Mouse (Mus musculus) limb, embryonic 13.5 days (tissue): Measurements from ENCODE around the gene Dok4. TPM values are rescaled to one million over a fixed set of nuclear protein-coding genes. Genes with fewer than 3 reads are reported as not detected.

Experiments
- ATAC-seq: fragments of 200-750 bp; cut with Nextera tagmentation; 2 replicates; pipeline ENCODE4 v1.8.0; 2017; ENCODE audit warnings: low read depth, moderate number of reproducible peaks, moderate TSS enrichment; ENCODE audit not compliant: low FRiP score
- H3K27ac ChIP-seq: fragments of 300-500 bp; sonication (generic); 2 replicates; pipeline ENCODE4 v1.5.1; 2015; ENCODE audit warnings: inconsistent platforms, mild to moderate bottlenecking, moderate library complexity
- H3K27me3 ChIP-seq: fragments of 300-500 bp; sonication (generic); 2 replicates; pipeline ENCODE4 v1.6.1; 2015; ENCODE audit warnings: mild to moderate bottlenecking, inconsistent platforms
- H3K36me3 ChIP-seq: fragments of 300-500 bp; sonication (generic); 2 replicates; pipeline ENCODE4 v1.6.1; 2015; ENCODE audit warnings: inconsistent platforms, mild to moderate bottlenecking, moderate library complexity
- H3K4me1 ChIP-seq: fragments of 300-500 bp; sonication (generic); 2 replicates; pipeline ENCODE4 v1.6.1; 2015; ENCODE audit warnings: inconsistent platforms
- H3K4me2 ChIP-seq: fragments of 300-500 bp; sonication (generic); replicated peaks from 2 replicates; pipeline ENCODE4 v1.6.1; 2015; ENCODE audit warnings: inconsistent platforms, mild to moderate bottlenecking, moderate library complexity
- H3K4me3 ChIP-seq: fragments of 300-500 bp; sonication (generic); 2 replicates; pipeline ENCODE4 v1.5.1; 2015; ENCODE audit warnings: moderate library complexity, mild to moderate bottlenecking, inconsistent platforms
- H3K9ac ChIP-seq: fragments of 300-500 bp; sonication (generic); 2 replicates; pipeline ENCODE4 v1.6.1; 2015; ENCODE audit warnings: mild to moderate bottlenecking, inconsistent platforms
- H3K9me3 ChIP-seq: fragments of 300-500 bp; sonication (generic); 2 replicates; pipeline ENCODE4 v1.6.1; 2016; ENCODE audit warnings: inconsistent platforms
- WGBS: fragments of 180-500 bp; shearing (Covaris S2); methylation state at CpG from one replicate; pipeline ENCODE4 v1.1.7; 2015; 5-methylcytosine and 5-hydroxymethylcytosine counted together
- polyA plus RNA-seq: library from polyadenylated mRNA; unstranded; fragments of >200 nt; fragmentation: Nextera tagmentation; extraction: Ambion mirVana; gene quantifications from 2 replicates; pipeline ENCODE4 v1.2.1, GENCODE M21; 2015

Gene Dok4
- 21.4 and 21.7 TPM in 2 replicates for polyA plus RNA-seq

DNA sequence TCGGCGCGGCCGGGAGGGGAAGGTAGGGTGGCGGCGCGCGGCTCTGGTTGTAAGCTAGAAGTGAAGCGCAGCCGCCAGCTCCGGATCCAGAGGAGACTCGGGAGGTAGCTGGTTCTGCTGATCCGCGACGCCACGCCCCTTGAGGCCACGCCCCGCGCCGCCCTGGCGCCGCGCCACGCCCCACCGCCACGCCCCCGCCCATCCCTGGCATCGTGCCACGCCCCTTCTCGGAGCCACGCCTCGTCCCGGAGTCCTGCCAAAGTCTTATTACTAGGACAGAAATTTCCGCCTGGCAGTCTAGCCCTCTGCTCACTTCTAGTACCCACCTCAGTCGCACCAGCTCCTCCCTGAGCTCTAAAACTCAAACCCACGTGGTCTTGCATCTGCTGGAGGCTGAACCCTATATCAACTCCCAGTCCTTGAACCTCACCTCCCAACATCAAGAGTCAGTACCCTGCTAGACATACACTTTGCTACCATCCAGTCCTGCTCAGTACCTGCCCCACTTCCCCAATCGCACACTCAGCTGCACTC lies at the start of gene Dok4:
Gene Dok4, minus strand, starts transcription at position 134 of the 534 bp plus-strand sequence.
- Histone ChIP-seq H3K9me3 (no peaks in the 10 kb centered on the region), H3K4me1 (peaks cover 36% of the 10 kb centered on the region), H3K4me2 (peak within 1 kb of the TSS; percentile 82), H3K27ac (peak within 1 kb of the TSS; percentile 73; the same call in 1 of the 2 replicates), H3K27me3 (peaks cover 9% of the 10 kb centered on the region), H3K4me3 (peak within 1 kb of the TSS; percentile 65), H3K9ac (peak within 1 kb of the TSS; percentile 79), H3K36me3 (no peaks in the 10 kb centered on the region)
- peak; percentile 81 for ATAC-seq
- under 1% methylated on average over 30 of the region's 37 CpGs for WGBS

DNA sequence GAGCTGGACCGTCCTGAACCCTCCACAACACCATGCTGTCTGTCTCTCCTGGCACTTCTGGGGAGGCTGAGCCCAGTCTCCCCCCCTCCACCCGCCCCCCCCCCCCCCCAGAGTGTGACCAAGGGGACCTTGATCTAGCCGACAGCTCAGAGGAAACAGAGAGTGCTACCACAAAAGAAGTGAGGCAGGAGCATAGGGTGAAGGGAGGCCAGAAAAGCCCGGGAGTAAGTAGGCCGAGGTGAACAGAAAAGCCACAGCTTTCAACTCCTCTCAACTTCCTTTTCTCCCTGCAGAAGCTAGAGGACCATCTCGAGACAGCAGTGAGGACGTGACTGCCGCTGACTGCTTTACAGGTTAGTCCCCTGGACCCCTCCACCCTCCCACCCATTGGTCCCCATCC lies 47.3 kb upstream of the Dok4 start, which contains the start of gene Adgrg5:
Gene Adgrg5, plus strand, starts transcription at position 290 of the 400 bp plus-strand sequence.
- no peak for ATAC-seq
- H3K4me2 ChIP-seq, result no peak within 1 kb of the TSS
- H3K9ac ChIP-seq, result no peak within 1 kb of the TSS
- no peaks in the 10 kb centered on the region for H3K27me3 ChIP-seq
- 53% methylated on average over 8 of the region's 8 CpGs for WGBS
- H3K36me3 ChIP-seq, result no peaks in the 10 kb centered on the region
- H3K27ac ChIP-seq, result no peak within 1 kb of the TSS
- peaks cover 8% of the 10 kb centered on the region; the same call in 1 of the 2 replicates for H3K4me1 ChIP-seq
- no peak within 1 kb of the TSS for H3K4me3 ChIP-seq
- H3K9me3 ChIP-seq, result no peaks in the 10 kb centered on the region

DNA sequence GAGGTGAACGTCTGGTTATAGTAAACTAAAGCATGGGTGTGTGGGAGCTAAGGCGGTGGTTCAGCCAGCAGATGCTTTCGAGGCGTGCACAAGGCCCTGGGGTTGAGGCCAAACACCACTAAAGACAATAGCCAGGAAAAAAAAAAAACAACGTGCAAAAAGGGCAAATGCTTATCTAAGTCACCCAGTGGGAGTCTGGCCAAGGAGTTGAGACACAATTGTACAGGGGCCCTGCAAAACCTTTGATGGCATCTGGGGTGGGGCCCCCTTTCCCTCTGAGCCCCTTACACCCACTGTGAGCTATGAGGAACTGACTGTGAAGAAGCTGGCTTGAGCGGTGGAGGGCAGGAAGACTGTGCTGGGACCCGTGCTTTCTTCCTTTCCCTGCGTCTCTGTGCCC lies 46.5 kb upstream of the Dok4 start:
- ATAC-seq, result no peak
- H3K27ac ChIP-seq, result no peak overlapping the region
- WGBS, result 33% methylated on average over 8 of the region's 8 CpGs

DNA sequence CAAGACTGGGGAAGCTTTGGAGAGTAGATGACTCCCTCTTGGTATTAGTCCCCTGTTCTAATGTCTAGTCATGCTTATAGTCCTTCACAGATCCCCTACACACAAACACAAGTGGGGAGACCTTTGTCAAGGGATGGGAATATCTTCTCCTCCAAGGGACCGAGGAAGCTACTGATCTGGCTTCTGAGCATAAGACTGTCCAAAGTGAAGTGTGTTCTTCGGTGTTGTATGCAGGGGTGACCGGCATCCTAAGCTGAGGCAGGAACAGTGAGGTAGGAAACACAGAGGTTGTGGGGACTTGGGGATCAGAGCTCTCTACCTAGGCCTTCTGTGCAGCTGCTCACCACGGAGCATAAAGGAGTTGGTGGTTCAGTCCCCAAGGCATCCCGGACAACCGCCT lies 46.0 kb upstream of the Dok4 start:
- H3K9ac ChIP-seq, result no peak overlapping the region
- 62% methylated on average over 6 of the region's 6 CpGs for WGBS
- peaks cover 12% of the 10 kb centered on the region; the same call in 1 of the 2 replicates for H3K4me1 ChIP-seq
- no peaks in the 10 kb centered on the region for H3K27me3 ChIP-seq
- no peak overlapping the region for H3K4me2 ChIP-seq
- ATAC-seq, result no peak
- H3K36me3 ChIP-seq, result no peaks in the 10 kb centered on the region
- no peak overlapping the region for H3K4me3 ChIP-seq
- H3K27ac ChIP-seq, result no peak overlapping the region
- no peaks in the 10 kb centered on the region for H3K9me3 ChIP-seq

More for the DNA sequence above, 46.5 kb upstream of the Dok4 start:
- H3K4me3 ChIP-seq, result no peak overlapping the region
- peaks cover 12% of the 10 kb centered on the region; the same call in 1 of the 2 replicates for H3K4me1 ChIP-seq
- H3K9ac ChIP-seq, result no peak overlapping the region
- no peak overlapping the region for H3K4me2 ChIP-seq
- H3K9me3 ChIP-seq, result no peaks in the 10 kb centered on the region
- no peaks in the 10 kb centered on the region for H3K36me3 ChIP-seq
- no peaks in the 10 kb centered on the region for H3K27me3 ChIP-seq

DNA sequence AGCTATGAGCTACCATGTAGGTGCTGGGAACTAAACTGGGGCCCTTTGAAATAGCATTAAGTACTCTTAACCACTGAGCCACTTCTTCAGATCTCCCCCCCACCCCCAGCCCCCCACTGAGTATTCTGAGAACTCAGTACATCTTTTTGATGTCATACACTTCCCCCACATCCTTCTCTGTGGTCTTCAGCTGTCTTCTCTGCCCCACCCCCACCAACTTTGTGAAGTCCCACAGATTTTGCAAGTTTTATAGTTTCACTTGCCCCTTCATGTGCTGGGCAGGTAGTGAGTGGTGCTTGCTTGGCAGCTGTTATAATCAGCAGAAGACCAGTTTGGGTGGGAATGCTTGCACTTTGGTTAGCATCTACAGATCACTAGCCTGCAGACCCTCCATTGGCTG lies 43.1 kb upstream of the Dok4 start:
- Histone ChIP-seq H3K4me2 (no peak overlapping the region), H3K4me1 (peaks cover 39% of the 10 kb centered on the region), H3K36me3 (no peaks in the 10 kb centered on the region), H3K27ac (no peak overlapping the region), H3K27me3 (no peaks in the 10 kb centered on the region), H3K4me3 (no peak overlapping the region), H3K9ac (no peak overlapping the region), H3K9me3 (no peaks in the 10 kb centered on the region)
- no peak for ATAC-seq

DNA sequence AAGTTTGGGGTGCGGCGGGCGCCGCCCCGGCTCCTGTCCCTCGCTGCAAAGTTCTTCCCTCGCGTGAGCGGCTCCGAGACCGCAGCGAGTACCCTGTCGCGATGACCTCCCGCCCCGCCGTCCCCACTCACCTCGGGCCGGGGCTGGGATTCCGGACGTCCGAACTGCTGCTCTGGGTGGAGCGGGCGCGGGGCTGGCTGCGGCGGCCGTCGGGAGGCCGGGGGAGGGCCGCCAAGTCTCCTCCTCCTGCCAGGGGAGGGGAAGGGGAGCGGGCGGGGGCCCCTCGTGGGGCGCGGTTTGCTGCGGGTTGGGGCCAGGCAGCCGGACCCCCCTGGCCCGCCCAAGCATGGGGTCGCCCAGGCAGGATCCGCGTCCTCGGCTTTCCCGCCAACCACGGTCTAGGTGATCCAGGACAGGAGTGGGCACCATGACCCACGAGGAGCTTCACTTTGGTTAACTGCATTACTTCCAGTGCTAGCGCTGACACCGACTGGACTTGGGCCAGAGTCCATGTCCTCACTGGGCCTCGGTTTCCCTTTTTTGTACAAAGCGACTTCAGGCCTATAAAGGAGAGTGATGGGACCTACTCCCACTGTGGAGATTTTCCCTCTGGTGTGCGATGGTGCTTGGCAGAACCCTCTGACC lies 41.8 kb upstream of the Dok4 start, which contains the start of gene Ccdc102a:
Gene Ccdc102a, minus strand, starts transcription at position 248 of the 645 bp plus-strand sequence.
- H3K4me1 ChIP-seq, result peaks cover 52% of the 10 kb centered on the region
- 3% methylated on average over 50 of the region's 51 CpGs for WGBS
- peak; percentile 45 for ATAC-seq

DNA sequence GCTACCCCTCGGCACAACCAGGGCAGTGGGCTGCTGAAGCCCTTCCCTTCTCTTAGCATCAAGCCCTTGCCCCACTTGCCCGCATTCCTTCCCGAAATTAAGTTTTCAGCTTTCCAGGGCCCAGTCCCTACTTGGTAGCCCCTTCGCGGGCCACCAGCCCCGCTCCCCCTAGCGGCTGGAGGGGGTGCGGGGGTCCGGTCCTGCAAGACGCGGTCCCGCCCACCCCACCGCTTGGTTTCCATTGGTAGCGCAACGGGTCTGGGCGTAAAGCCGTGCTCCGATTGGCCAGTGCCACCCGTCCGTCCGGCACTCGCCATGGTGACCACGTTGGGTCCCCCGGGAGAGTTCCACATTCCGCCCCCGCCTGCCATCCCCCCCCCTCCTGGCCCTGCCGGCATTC lies 41.2 kb upstream of the Dok4 start:
- peaks cover 52% of the 10 kb centered on the region for H3K4me1 ChIP-seq
- peak overlapping the region; percentile 94 for H3K27ac ChIP-seq
- H3K4me3 ChIP-seq, result peak overlapping the region; percentile 81
- H3K27me3 ChIP-seq, result peaks cover 19% of the 10 kb centered on the region
- WGBS, result under 1% methylated on average over 25 of the region's 27 CpGs
- peaks cover 11% of the 10 kb centered on the region for H3K36me3 ChIP-seq
- peak; percentile 94 for ATAC-seq
- H3K4me2 ChIP-seq, result peak overlapping the region; percentile 88
- peak overlapping the region; percentile 94 for H3K9ac ChIP-seq
- H3K9me3 ChIP-seq, result no peaks in the 10 kb centered on the region

More for the DNA sequence above, 41.8 kb upstream of the Dok4 start, which contains the start of gene Ccdc102a:
- Histone ChIP-seq H3K9me3 (no peaks in the 10 kb centered on the region), H3K4me3 (peak within 1 kb of the TSS; percentile 81), H3K27me3 (peaks cover 12% of the 10 kb centered on the region), H3K9ac (peak within 1 kb of the TSS; percentile 94), H3K27ac (peak within 1 kb of the TSS; percentile 94), H3K4me2 (peak within 1 kb of the TSS; percentile 88), H3K36me3 (peaks cover 5% of the 10 kb centered on the region)

DNA sequence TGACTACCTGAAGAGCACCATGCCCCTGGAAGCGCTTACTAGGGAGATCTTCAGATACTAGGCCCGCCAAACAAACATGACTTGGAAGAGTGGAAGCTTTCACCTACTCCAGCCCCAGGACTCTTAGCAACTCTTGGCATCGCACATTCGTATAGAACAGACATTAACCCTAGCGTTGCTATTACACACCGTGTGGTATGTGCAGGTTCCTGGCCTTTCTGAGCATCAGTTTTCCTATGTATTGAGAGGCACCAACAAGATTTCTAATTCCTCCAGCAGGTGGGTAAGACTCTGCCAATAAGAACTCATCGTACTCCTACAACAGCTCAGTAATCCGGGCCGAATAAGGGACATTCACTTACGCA lies 40.8 kb upstream of the Dok4 start:
- peak; percentile 14 for ATAC-seq
- Histone ChIP-seq H3K4me1 (peaks cover 55% of the 10 kb centered on the region), H3K27ac (peak overlapping the region; percentile 78), H3K36me3 (peaks cover 15% of the 10 kb centered on the region), H3K27me3 (peaks cover 20% of the 10 kb centered on the region), H3K9ac (peak overlapping the region; percentile 94), H3K4me2 (peak overlapping the region; percentile 88), H3K4me3 (peak overlapping the region; percentile 81), H3K9me3 (no peaks in the 10 kb centered on the region)
- WGBS, result 5% methylated on average over 10 of the region's 10 CpGs

DNA sequence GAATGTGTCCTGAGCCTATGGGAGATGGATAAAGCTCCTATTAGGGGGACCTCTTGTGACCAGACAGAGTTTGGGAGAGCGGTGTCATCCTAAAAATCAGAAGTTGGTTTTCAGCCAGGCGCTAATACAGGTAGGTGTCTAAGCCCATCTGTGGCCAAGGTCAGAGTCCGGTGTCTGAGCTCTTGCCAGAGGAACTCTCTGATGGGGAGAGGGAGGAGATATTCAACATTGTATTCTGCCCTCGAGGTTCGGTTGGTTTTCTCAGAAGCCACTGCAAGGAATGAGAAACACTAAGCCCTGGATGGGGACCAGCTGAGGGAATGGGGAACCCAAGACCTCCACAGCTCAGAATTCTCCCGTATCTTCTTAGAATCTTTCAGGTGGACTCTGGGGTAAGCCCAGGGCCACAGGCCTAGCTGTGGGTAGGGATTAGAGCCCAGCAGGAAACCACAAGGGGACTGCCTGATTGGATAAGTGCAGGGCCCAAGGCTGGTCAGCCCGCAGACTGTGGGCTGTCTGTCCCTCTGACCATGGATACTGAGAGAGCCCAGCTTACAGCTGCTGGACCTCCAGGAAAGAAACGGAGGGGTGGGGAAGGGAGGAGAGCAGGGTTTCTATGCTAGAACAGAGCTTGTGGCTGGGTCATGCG lies 40.3 kb upstream of the Dok4 start:
- Histone ChIP-seq H3K36me3 (peaks cover 20% of the 10 kb centered on the region), H3K9ac (peak overlapping the region; percentile 94), H3K4me3 (peak overlapping the region; percentile 81), H3K27ac (peak overlapping the region; percentile 78), H3K4me2 (peak overlapping the region; percentile 88), H3K4me1 (peaks cover 60% of the 10 kb centered on the region), H3K27me3 (peaks cover 20% of the 10 kb centered on the region), H3K9me3 (no peaks in the 10 kb centered on the region)
- no peak for ATAC-seq
- WGBS, result 43% methylated on average over 9 of the region's 9 CpGs

DNA sequence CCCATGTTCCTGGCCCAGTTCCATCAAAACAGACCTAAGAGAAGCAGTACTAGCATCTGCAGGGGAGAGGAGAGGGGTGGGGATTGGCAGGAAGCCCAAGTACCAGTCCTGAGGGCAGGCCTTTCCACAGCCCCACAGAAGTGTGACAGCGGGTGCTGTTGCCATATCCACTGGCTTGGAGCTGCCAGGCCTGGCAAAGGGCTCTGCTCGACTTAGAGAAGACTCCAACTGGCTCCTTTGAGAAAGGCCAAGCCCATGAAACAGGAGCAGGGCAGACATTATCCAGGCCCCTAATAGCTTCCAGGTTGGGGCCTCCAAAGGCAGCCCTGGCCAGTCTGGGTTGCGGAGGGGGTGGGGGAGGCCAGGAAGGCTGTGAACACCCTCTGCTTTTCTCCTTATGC lies 38.6 kb upstream of the Dok4 start:
- H3K4me2 ChIP-seq, result peak overlapping the region; percentile 88
- peak overlapping the region; percentile 79 for H3K27ac ChIP-seq
- 10% methylated on average over 3 of the region's 3 CpGs for WGBS
- H3K4me3 ChIP-seq, result peak overlapping the region; percentile 20
- peaks cover 20% of the 10 kb centered on the region for H3K27me3 ChIP-seq
- ATAC-seq, result peak; percentile 64
- no peaks in the 10 kb centered on the region for H3K9me3 ChIP-seq
- peaks cover 63% of the 10 kb centered on the region for H3K4me1 ChIP-seq
- peaks cover 38% of the 10 kb centered on the region for H3K36me3 ChIP-seq
- peak overlapping the region; percentile 55; the same call in 1 of the 2 replicates for H3K9ac ChIP-seq

DNA sequence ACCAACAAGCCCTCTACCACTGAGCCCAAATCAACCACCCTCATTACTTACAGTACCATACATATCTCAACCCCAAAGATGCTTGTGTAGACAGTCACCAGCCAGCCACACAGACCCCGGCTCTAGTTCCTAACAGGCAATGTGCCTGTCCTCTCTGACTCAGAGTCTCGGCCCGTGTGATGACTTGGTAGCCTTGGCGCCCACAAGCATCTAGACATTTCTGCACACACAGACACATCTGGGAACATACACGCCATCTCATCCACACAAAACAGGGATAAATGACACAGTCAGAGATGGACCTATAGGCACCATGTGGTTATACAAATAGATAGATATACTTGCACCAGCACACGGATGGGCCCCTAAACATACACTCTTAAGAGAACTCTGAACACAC lies 38.1 kb upstream of the Dok4 start:
- peaks cover 42% of the 10 kb centered on the region for H3K36me3 ChIP-seq
- H3K4me3 ChIP-seq, result no peak overlapping the region
- peak overlapping the region; percentile 55; the same call in 1 of the 2 replicates for H3K9ac ChIP-seq
- ATAC-seq, result no peak
- peak overlapping the region; percentile 88 for H3K4me2 ChIP-seq
- H3K27me3 ChIP-seq, result peaks cover 20% of the 10 kb centered on the region
- H3K9me3 ChIP-seq, result no peaks in the 10 kb centered on the region
- H3K27ac ChIP-seq, result 0 out of 2 replicates have a peak overlapping the region, but pooled peaks have one; percentile 79
- H3K4me1 ChIP-seq, result peaks cover 64% of the 10 kb centered on the region
- 67% methylated on average over 6 of the region's 6 CpGs for WGBS

DNA sequence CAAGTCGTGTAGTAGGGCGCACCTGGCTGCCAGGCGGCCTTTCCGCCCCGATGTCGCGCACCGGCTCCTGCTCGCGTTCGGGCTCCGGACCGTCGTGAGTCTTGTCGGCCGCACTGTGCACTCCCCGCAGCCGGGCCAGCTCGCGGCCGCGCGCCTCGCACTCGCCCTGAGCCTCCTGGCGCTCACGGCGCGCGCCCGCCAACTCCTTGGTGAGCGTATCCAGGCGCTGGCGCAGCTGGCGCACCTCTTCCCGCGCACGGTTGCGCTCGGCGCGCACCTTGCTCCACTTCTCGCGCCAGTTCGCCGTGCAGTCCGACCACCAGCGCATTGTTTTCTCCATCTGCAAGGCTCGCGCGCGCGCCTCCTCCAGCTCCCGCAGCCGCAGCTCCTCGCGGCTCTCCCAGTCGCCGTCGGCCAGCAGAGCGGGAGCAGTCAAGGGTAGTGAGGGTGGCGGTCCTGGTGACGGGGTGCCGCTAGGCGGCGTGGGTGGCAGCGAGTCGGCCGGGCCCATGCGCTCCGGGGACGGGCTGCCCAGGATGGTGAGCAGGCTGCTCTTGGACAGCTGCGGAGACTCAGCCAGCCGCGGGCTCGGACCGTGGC lies 37.0 kb upstream of the Dok4 start:
- H3K27ac ChIP-seq, result no peak overlapping the region

More for the DNA sequence above, 37.0 kb upstream of the Dok4 start:
- ATAC-seq, result no peak
- Histone ChIP-seq H3K4me1 (peaks cover 70% of the 10 kb centered on the region), H3K36me3 (peaks cover 52% of the 10 kb centered on the region), H3K4me3 (peak overlapping the region; percentile 38), H3K4me2 (peak overlapping the region; percentile 88), H3K9me3 (no peaks in the 10 kb centered on the region), H3K9ac (peak overlapping the region; percentile 58), H3K27me3 (peaks cover 20% of the 10 kb centered on the region)
- WGBS, result 8% methylated on average over 77 of the region's 77 CpGs
